Mouse (Mus musculus) liver, embryonic 14.5 days (tissue): ENCODE measurements at regions not wholly inside any gene's neighbourhood (a gene's known extent, or its start where the extent isn't known, plus 50 kb on each side); places are given as distances from the start of the nearest gene placed in this dataset.

Experiments
- ATAC-seq: fragments of 200-750 bp; cut with Nextera tagmentation; 2 replicates; pipeline ENCODE4 v1.8.0; 2017; ENCODE audit warnings: moderate number of reproducible peaks, mild to moderate bottlenecking, moderate library complexity; ENCODE audit not compliant: insufficient read depth
- DNase-seq, 3 experiments: peaks; one replicate each; pipeline ENCODE4 v3.0.0-alpha.2; 2012 to 2013; ENCODE audit warnings: low read depth in 3 of 3, low spot score in 3 of 3
- H3K27ac ChIP-seq: fragments of 300-500 bp; sonication (generic); 2 replicates; pipeline ENCODE4 v1.5.1; 2014; ENCODE audit warnings: moderate library complexity, mild to moderate bottlenecking, control low read depth, inconsistent platforms
- H3K27me3 ChIP-seq: fragments of 300-500 bp; sonication (generic); 2 replicates; pipeline ENCODE4 v1.6.1; 2014; ENCODE audit warnings: mild to moderate bottlenecking, low read length, moderate library complexity; ENCODE audit not compliant: control insufficient read depth, insufficient read depth
- H3K36me3 ChIP-seq: fragments of 300-500 bp; sonication (generic); replicated peaks from 2 replicates; pipeline ENCODE4 v1.6.1; 2014; ENCODE audit warnings: low read depth; ENCODE audit not compliant: control insufficient read depth, insufficient read depth
- H3K4me1 ChIP-seq, 2 experiments: fragments of 200-500 bp in 1 of 2; fragments of 300-500 bp in 1 of 2; sonication (generic) in 1 of 2; replicated peaks; 2 replicates each; pipeline ENCODE4 v1.6.1; 2012 to 2014; ENCODE audit warnings: antibody characterized with exemption in 1 of 2, inconsistent platforms in 1 of 2, low read length in 1 of 2; ENCODE audit not compliant: control insufficient read depth in 2 of 2, insufficient read depth in 2 of 2
- H3K4me2 ChIP-seq: fragments of 300-500 bp; sonication (generic); 2 replicates; pipeline ENCODE4 v1.6.1; 2014; ENCODE audit warnings: low read depth, mild to moderate bottlenecking, control low read depth, moderate library complexity
- H3K4me3 ChIP-seq, 2 experiments: fragments of 200-500 bp in 1 of 2; fragments of 300-500 bp in 1 of 2; sonication (generic) in 1 of 2; 2 replicates each; pipeline ENCODE4 v1.5.1; 2012 to 2014; ENCODE audit warnings: low read depth in 2 of 2, low read length in 2 of 2, mild to moderate bottlenecking in 2 of 2, control low read depth in 1 of 2, inconsistent platforms in 1 of 2, moderate library complexity in 1 of 2; ENCODE audit not compliant: insufficient read depth in 1 of 2
- H3K9ac ChIP-seq: fragments of 300-500 bp; sonication (generic); replicated peaks from 2 replicates; pipeline ENCODE4 v1.6.1; 2014; ENCODE audit warnings: mild to moderate bottlenecking, control low read depth, moderate library complexity
- H3K9me3 ChIP-seq: fragments of 300-500 bp; sonication (generic); 2 replicates; pipeline ENCODE4 v1.6.1; 2016; ENCODE audit warnings: low read length, mixed read lengths; ENCODE audit not compliant: control insufficient read depth
- CTCF ChIP-seq: IDR thresholded peaks from 2 replicates; pipeline ENCODE4 v1.5.1; 2016; ENCODE audit warnings: antibody characterized with exemption, low read depth, control low read depth
- EP300 ChIP-seq: IDR thresholded peaks from 2 replicates; pipeline ENCODE4 v1.6.1; 2016; ENCODE audit warnings: antibody characterized with exemption, low read depth
- WGBS: fragments of 180-500 bp; shearing (Covaris S2); extraction: QIAGEN DNeasy Blood & Tissue Kit; methylation state at CpG from one replicate; pipeline ENCODE4 v1.1.7; 2014; ENCODE audit not compliant: insufficient replicate concordance; 5-methylcytosine and 5-hydroxymethylcytosine counted together

GRCm38 (mm10) chr4:105531651-105532425, 257.8 kb upstream of the Gm12728 start:
- Histone ChIP-seq H3K4me2 (no peak overlapping the region), H3K27me3 (no peaks in the 10 kb centered on the region), H3K4me3 (no peak overlapping the region), H3K27ac (no peak overlapping the region), H3K9me3 (no peaks in the 10 kb centered on the region), H3K36me3 (no peaks in the 10 kb centered on the region), H3K9ac (no peak overlapping the region), H3K4me1 (no peaks in the 10 kb centered on the region; a peak in 1 of 4 replicates)
- no peak for DNase-seq
- WGBS: 67% methylated on average over 16 of the region's 16 CpGs
- TF ChIP-seq CTCF (no peak), EP300 (no peak)
- ATAC-seq: no peak

GRCm38 (mm10) chr4:105535451-105535850, 254.2 kb upstream of the Gm12728 start:
- H3K9ac ChIP-seq: no peak overlapping the region
- no peak for ATAC-seq
- WGBS: 52% methylated on average over 6 of the region's 6 CpGs
- H3K36me3 ChIP-seq: no peaks in the 10 kb centered on the region
- H3K4me1 ChIP-seq: no peaks in the 10 kb centered on the region; a peak in 1 of 4 replicates
- no peaks in the 10 kb centered on the region for H3K9me3 ChIP-seq
- H3K27ac ChIP-seq: no peak overlapping the region
- no peak overlapping the region for H3K4me2 ChIP-seq
- no peak overlapping the region for H3K4me3 ChIP-seq
- no peak for DNase-seq
- TF ChIP-seq CTCF (no peak), EP300 (no peak)
- no peaks in the 10 kb centered on the region for H3K27me3 ChIP-seq

GRCm38 (mm10) chr4:105545486-105545885, 244.2 kb upstream of the Gm12728 start:
- Histone ChIP-seq H3K9ac (no peak overlapping the region), H3K4me1 (no peaks in the 10 kb centered on the region), H3K4me2 (no peak overlapping the region), H3K27ac (no peak overlapping the region), H3K4me3 (no peak overlapping the region), H3K27me3 (no peaks in the 10 kb centered on the region), H3K9me3 (no peaks in the 10 kb centered on the region), H3K36me3 (no peaks in the 10 kb centered on the region)
- TF ChIP-seq EP300 (no peak), CTCF (no peak)
- WGBS: 60% methylated on average over 2 of the region's 2 CpGs
- ATAC-seq: no peak
- DNase-seq: no peak

GRCm38 (mm10) chr4:105549744-105550440, 239.8 kb upstream of the Gm12728 start:
- Histone ChIP-seq H3K27me3 (no peaks in the 10 kb centered on the region), H3K9ac (no peak overlapping the region), H3K36me3 (no peaks in the 10 kb centered on the region), H3K9me3 (no peaks in the 10 kb centered on the region), H3K27ac (no peak overlapping the region), H3K4me2 (no peak overlapping the region), H3K4me1 (no peaks in the 10 kb centered on the region), H3K4me3 (no peak overlapping the region)
- no peak for ATAC-seq
- WGBS: 44% methylated on average over 7 of the region's 7 CpGs
- no peak for TF ChIP-seq EP300
- TF ChIP-seq CTCF: no peak
- DNase-seq: no peak

- Histone ChIP-seq H3K27me3 (no peaks in the 10 kb centered on the region), H3K9me3 (no peaks in the 10 kb centered on the region), H3K4me1 (no peaks in the 10 kb centered on the region), H3K4me3 (no peak overlapping the region), H3K27ac (no peak overlapping the region), H3K36me3 (no peaks in the 10 kb centered on the region), H3K9ac (no peak overlapping the region), H3K4me2 (no peak overlapping the region)
- ATAC-seq: no peak
- DNase-seq: no peak
- 65% methylated on average over 4 of the region's 4 CpGs for WGBS
- no peak for TF ChIP-seq EP300
- no peak; the same call in 1 of the 2 replicates for TF ChIP-seq CTCF
Measured at GRCm38 (mm10) chr4:105551966-105552685, 237.5 kb upstream of the Gm12728 start.
